Mouse (Mus musculus): ENCODE data around the gene Tk1. TPM values are rescaled to one million over a fixed set of nuclear protein-coding genes. Genes with fewer than 3 reads are reported as not detected.

Gene Tk1
- 0.78 and 1.2 TPM in 2 replicates for polyA plus RNA-seq (2012; rRNA removed)

DNA sequence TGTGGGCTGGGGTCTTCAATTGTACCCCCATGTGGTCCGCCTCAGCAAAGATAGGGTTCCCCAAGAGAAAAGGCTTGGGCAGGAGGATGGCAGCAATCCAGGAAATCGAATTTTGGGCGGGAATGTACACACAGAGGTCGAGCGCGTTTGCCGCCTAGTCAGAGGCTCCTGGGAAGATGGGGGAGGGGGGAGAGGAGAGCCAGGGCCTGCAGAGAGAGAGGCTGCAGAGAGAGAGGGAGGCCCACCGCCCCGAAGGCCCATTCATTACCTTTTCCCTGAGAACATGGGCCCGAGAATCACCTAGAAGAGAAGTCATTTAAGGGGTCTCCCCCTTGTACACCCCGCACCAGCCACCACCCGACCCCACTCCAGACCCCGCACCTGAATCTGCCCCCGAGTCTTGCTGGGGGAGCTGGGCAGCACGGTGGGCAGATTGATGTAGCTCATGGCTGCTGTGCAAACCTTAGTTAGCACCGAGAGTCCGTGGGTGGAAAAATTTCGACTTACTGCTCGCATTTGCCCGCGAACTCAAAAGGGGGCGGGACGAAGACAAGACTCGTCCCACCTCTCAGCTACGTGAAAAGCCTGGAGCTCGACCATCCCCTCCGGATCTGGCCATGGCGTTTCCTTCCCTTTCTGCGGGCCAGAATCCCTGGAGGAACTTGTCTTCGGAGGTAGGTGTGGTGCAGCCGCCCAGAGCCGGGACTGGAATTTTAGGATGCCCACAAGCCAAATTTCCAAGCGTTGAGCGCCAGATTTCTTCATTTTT lies at the start of gene Tk1, which contains the start of gene Afmid:
Tk1 (minus strand) TSS at position 760 of the 769 bp plus-strand sequence.
Afmid (plus strand) TSS at position 592 of the 769 bp plus-strand sequence.
- Histone ChIP-seq H3K27me3 (ENCODE audit: control insufficient read depth, insufficient read depth, low read length) (no peaks in the 10 kb centered on the region; the same call in 1 of the 2 replicates), H3K27ac (ENCODE audit: insufficient read depth, low read length) (no peak within 1 kb of the TSS), H3K4me3 (replicated peaks; ENCODE audit: insufficient read depth, low read depth, low read length) (no peak within 1 kb of the TSS), H3K4me1 (ENCODE audit: control insufficient read depth, insufficient read depth, low read length) (peaks cover 10% of the 10 kb centered on the region; the same call in 1 of the 2 replicates)
- no peak for DNase-seq
- WGBS: 2% methylated on average over 34 of the region's 34 CpGs
- TF ChIP-seq CTCF (IDR thresholded peaks at IDR 0.05; ENCODE audit: borderline replicate concordance, insufficient read depth, low read depth, low read length) (no peak), POLR2A (IDR thresholded peaks at IDR 0.05; ENCODE audit: borderline replicate concordance, insufficient read depth, low read length) (no peak)

DNA sequence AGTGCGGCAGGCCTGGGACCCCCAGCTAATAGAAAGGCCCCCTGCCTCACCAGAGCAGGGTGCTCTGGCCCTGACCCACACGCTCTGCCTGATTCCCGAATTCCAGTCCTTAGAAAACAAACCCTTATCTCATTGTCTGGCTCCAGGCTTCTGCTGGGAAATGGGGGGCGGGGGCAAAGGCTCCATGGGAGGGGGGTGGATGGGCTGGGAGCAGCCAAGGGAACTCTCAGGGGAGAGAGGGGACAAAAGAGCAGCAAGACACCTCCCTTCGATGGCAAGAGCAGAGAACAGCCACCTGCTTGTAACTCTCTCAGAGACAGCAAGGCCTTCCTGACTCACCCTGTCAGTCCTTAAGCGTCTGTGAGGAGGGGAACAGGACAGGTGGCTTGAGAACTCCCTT lies 49.8 kb upstream of the Tk1 start:
- WGBS: 68% methylated on average over 6 of the region's 6 CpGs
- no peak for TF ChIP-seq POLR2A (IDR thresholded peaks at IDR 0.05; ENCODE audit: borderline replicate concordance, insufficient read depth, low read length)
- TF ChIP-seq CTCF (IDR thresholded peaks at IDR 0.05; ENCODE audit: borderline replicate concordance, insufficient read depth, low read depth, low read length): no peak

DNA sequence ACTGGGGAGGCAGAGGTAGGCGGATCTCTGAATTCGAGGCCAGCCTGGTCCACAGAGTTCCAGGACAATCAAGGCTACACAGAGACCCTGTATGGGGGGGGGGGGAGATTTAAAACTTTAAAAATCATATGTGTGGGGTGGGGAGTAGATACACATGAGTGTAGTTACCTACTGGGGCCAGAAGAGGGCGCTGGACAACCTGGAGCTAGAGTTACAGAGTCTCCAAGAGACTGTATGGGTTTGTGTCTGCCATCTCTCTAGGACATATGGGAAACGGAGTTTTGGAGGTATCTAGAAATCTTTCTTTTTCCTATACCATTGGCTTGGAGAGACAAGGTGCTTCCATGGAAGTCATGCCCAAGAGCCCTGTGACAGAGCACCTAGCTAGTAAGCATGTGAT lies 48.5 kb upstream of the Tk1 start:
- TF ChIP-seq CTCF (IDR thresholded peaks at IDR 0.05; ENCODE audit: borderline replicate concordance, insufficient read depth, low read depth, low read length) (no peak), POLR2A (IDR thresholded peaks at IDR 0.05; ENCODE audit: borderline replicate concordance, insufficient read depth, low read length) (no peak)
- no peak for DNase-seq
- WGBS: 61% methylated on average over 4 of the region's 4 CpGs
- Histone ChIP-seq H3K4me3 (replicated peaks; ENCODE audit: insufficient read depth, low read depth, low read length) (no peak overlapping the region), H3K4me1 (ENCODE audit: control insufficient read depth, insufficient read depth, low read length) (peaks cover 26% of the 10 kb centered on the region), H3K27me3 (ENCODE audit: control insufficient read depth, insufficient read depth, low read length) (no peaks in the 10 kb centered on the region), H3K27ac (ENCODE audit: insufficient read depth, low read length) (no peak overlapping the region)

More for the DNA sequence above, 49.8 kb upstream of the Tk1 start:
- no peak overlapping the region for H3K4me3 ChIP-seq (replicated peaks; ENCODE audit: insufficient read depth, low read depth, low read length)
- H3K4me1 ChIP-seq (ENCODE audit: control insufficient read depth, insufficient read depth, low read length): peaks cover 34% of the 10 kb centered on the region
- H3K27me3 ChIP-seq (ENCODE audit: control insufficient read depth, insufficient read depth, low read length): no peaks in the 10 kb centered on the region
- no peak overlapping the region for H3K27ac ChIP-seq (ENCODE audit: insufficient read depth, low read length)
- no peak for DNase-seq

DNA sequence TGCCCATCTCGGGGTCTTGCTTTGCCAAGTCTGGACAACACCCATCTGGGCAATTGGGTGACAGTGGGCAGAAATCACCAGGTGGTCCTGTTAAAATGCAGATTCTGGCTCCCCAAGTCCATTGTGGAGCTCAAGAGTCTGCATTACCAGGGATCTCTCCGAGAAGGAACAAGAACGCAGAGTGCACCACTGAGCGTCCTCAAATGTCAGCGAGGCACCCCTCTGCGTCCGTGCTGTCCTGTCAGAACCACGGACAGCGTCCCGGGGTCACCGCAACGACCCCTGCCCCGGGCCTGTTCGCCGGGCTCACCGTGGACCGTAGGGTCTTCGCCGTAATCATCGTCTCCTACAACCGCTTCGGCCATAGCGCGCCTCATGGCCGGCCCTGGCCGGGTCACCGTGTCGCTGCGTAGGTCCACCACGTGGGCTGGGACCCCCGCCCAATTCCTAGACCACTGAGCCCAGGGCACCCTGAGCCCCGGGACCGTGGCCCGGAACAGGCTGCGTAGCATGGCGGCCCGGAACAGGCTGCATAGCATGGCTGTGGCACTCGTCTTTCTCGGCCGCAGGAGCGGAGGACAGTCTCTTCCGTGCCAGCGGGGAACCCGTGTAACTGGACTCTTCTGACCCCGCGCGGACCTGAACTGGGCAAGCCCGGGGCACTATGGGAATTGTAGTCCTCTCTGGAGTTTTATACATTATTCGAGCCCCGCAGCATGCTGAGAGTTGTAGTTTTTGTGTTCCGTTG lies 47.1 kb upstream of the Tk1 start, which contains the start of gene Tha1:
Tha1 (minus strand) TSS at position 621 of the 748 bp plus-strand sequence.
- 1% methylated on average over 51 of the region's 51 CpGs for WGBS

DNA sequence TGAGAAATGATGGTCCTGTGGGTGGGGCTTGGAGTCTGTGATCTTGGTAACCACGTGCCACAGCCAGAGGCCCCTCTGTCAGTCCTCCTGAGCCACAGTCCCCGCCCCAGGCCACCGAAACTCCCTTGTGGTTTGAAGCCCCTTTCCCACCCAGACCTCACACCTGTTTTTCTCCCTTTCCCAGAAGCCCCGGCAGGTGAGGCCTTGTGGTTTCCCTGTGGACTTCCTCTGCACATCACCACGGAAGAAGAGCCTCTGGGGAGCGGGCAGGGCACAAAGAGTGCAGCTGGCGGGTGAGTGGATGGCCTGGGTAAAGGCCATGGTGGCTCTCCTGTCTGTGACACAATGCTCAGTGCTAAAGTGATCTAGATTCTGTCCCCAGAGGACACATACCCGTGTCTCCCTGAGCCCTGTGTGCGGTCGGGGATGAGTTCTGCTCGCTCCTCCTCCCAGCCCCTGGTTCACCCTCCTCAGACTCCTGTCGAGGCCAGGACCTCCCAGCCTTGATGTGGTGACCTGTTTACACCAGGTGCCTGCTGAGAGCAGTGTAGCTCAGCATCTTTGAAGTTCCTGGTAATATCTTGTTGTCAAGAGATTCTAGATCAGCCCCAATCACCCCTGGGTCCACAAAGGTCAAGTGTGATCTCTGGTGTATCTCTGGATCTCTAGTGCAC lies 46.2 kb upstream of the Tk1 start:
- DNase-seq: peak in 1 of 2 experiments; percentile 33
- H3K4me1 ChIP-seq (ENCODE audit: control insufficient read depth, insufficient read depth, low read length): peaks cover 16% of the 10 kb centered on the region; the same call in 1 of the 2 replicates
- no peak overlapping the region for H3K4me3 ChIP-seq (replicated peaks; ENCODE audit: insufficient read depth, low read depth, low read length)
- H3K27me3 ChIP-seq (ENCODE audit: control insufficient read depth, insufficient read depth, low read length): no peaks in the 10 kb centered on the region
- TF ChIP-seq CTCF (IDR thresholded peaks at IDR 0.05; ENCODE audit: borderline replicate concordance, insufficient read depth, low read depth, low read length) (no peak), POLR2A (IDR thresholded peaks at IDR 0.05; ENCODE audit: borderline replicate concordance, insufficient read depth, low read length) (no peak)
- H3K27ac ChIP-seq (ENCODE audit: insufficient read depth, low read length): 0 out of 2 replicates have a peak overlapping the region, but pooled peaks have one; percentile 12
- 57% methylated on average over 12 of the region's 12 CpGs for WGBS

More for the DNA sequence above, 47.1 kb upstream of the Tk1 start, which contains the start of gene Tha1:
- Histone ChIP-seq H3K27me3 (ENCODE audit: control insufficient read depth, insufficient read depth, low read length) (no peaks in the 10 kb centered on the region), H3K27ac (ENCODE audit: insufficient read depth, low read length) (peak within 1 kb of the TSS; percentile 89), H3K4me3 (replicated peaks; ENCODE audit: insufficient read depth, low read depth, low read length) (peak within 1 kb of the TSS; percentile 66), H3K4me1 (ENCODE audit: control insufficient read depth, insufficient read depth, low read length) (peaks cover 20% of the 10 kb centered on the region)
- DNase-seq: peak; percentile 86 to 90
- peak; percentile 77 for TF ChIP-seq POLR2A (IDR thresholded peaks at IDR 0.05; ENCODE audit: borderline replicate concordance, insufficient read depth, low read length)
- TF ChIP-seq CTCF (IDR thresholded peaks at IDR 0.05; ENCODE audit: borderline replicate concordance, insufficient read depth, low read depth, low read length): no peak

DNA sequence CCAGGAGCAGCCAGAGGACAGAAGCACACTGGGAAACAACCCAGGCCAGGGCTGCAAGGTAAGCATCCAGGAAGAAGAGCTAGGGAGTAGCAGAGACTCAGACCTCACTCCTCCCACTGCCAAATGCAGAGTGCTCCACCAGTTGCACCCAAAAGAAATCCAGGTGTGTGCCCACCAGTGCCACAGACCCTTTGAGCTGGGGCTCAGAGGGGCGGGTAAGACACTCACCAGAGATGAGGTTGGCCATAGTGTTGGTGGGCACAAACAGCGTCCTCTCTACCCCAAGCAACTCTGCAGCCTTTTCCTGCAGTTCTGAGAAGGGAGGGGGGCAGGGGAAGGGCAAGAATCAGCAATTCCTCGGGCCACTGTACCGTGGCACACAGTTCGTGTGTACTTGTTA lies 45.5 kb upstream of the Tk1 start:
- TF ChIP-seq POLR2A (IDR thresholded peaks at IDR 0.05; ENCODE audit: borderline replicate concordance, insufficient read depth, low read length) (no peak), CTCF (IDR thresholded peaks at IDR 0.05; ENCODE audit: borderline replicate concordance, insufficient read depth, low read depth, low read length) (no peak)
- 50% methylated on average over 5 of the region's 5 CpGs for WGBS
- no peaks in the 10 kb centered on the region for H3K27me3 ChIP-seq (ENCODE audit: control insufficient read depth, insufficient read depth, low read length)
- DNase-seq: no peak
- H3K4me3 ChIP-seq (replicated peaks; ENCODE audit: insufficient read depth, low read depth, low read length): peak overlapping the region; percentile 1
- peaks cover 16% of the 10 kb centered on the region; the same call in 1 of the 2 replicates for H3K4me1 ChIP-seq (ENCODE audit: control insufficient read depth, insufficient read depth, low read length)
- H3K27ac ChIP-seq (ENCODE audit: insufficient read depth, low read length): peak overlapping the region; percentile 87

DNA sequence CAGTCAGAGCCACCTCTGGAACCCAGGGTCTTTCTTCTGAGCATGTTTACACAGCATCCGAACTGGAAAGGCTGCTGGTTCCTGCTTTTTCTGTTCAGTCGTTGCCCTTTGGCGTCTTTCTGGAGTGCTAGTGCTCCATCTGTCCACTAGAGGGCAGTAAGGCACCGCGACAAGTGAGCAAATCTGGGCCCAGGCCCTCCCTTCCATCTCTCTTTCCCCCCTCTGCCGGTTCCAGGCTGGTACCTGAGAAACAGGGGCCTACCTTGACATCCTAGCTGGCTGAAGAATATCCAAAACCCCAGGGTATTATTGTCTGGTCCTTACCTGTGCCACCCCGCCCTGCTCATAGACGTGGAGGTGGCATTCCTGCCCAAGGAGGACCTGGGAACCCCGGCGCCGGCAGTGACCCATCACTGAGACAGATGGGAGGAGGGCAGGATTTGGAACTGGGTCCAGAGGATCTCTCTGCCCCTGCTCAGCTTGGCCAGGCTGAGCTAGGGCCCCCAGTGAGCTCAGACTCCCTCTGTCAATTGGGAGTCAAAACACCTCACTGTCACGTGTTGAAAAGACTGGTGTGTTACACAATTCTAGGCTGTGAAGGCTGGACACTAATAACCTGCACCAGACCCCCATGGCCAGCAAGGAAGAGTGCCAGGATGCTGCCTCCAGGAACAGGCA lies 44.9 kb upstream of the Tk1 start:
- 10% methylated on average over 12 of the region's 12 CpGs for WGBS
- H3K4me1 ChIP-seq (ENCODE audit: control insufficient read depth, insufficient read depth, low read length): peaks cover 16% of the 10 kb centered on the region; the same call in 1 of the 2 replicates
- peak overlapping the region; percentile 34 for H3K4me3 ChIP-seq (replicated peaks; ENCODE audit: insufficient read depth, low read depth, low read length)
- no peaks in the 10 kb centered on the region for H3K27me3 ChIP-seq (ENCODE audit: control insufficient read depth, insufficient read depth, low read length)
- DNase-seq: peak; percentile 85 to 88
- TF ChIP-seq POLR2A (IDR thresholded peaks at IDR 0.05; ENCODE audit: borderline replicate concordance, insufficient read depth, low read length): no peak
- peak; percentile 98 for TF ChIP-seq CTCF (IDR thresholded peaks at IDR 0.05; ENCODE audit: borderline replicate concordance, insufficient read depth, low read depth, low read length)
- H3K27ac ChIP-seq (ENCODE audit: insufficient read depth, low read length): peak overlapping the region; percentile 87

All from cerebellum, adult 2 months (tissue).